Mouse (Mus musculus) heart, adult 18-20 months (tissue): ENCODE measurements at regions not wholly inside any gene's neighbourhood (a gene's known extent, or its start where the extent isn't known, plus 50 kb on each side); places are given as distances from the start of the nearest gene placed in this dataset.

Experiments used
- DNase-seq, 2 experiments: peaks; one replicate each; pipeline ENCODE4 v3.0.0; 2021 to 2022; ENCODE audit warnings: mixed read lengths in 1 of 2

DNA sequence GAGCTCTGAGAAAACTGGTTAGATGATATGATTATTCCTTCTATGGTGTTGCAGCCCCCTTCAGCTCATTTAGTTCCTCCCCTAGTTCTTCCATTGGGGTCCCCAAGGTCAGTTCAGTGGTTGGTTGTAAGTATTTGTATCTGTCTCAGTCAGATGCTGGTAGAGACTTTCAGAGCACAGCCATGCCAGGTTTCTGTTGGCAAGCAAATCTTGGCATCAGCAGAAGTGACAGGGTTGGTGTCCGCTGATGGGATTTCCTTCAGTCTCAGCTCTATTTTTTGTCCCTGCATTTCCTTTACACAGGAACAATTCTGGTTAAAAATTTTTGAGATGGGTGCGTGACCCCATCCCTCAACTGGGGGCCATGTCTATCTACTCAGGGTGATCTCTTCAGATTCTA, 55.3 kb upstream of the Spaca1 start:
- no peak for DNase-seq

DNA sequence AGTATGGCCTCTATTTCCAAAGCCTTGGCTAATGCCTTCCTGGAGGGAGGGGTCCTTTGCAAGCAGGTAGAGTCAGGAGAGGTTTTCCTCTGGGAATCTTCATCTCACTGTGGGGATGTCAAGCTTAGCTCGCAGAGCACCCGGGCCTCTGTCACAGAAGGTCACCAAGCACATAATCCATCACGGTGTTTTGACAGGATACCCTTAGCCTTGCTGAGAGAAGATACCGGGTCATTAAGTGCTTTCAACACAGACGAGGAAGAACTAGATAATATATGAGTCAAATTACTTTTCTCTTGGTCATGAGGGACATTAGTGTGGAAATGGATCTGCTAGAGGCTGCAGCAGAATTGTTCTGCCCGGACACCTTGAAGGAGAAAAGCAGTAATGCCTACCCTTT, 64.3 kb upstream of the Spaca1 start:
- no peak for DNase-seq

DNA sequence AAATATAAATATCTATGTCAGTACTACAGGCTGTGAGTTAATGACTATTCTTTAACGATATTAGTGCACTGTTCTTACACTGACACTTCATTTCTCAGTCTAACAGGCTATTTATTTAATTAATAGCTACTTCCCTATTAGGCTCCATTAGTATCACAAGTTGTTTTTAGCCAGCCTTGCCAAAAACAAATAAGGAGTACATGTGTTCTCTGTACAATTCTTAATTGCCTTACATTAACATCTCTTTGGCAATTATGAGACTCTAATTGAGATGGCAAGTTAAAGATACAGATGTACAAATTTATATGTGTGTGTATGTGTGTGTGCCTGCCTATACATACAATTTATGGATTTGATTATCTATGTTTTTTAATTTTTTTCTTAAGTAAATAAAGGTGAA, 67.1 kb upstream of the Spaca1 start:
- DNase-seq = no peak

DNA sequence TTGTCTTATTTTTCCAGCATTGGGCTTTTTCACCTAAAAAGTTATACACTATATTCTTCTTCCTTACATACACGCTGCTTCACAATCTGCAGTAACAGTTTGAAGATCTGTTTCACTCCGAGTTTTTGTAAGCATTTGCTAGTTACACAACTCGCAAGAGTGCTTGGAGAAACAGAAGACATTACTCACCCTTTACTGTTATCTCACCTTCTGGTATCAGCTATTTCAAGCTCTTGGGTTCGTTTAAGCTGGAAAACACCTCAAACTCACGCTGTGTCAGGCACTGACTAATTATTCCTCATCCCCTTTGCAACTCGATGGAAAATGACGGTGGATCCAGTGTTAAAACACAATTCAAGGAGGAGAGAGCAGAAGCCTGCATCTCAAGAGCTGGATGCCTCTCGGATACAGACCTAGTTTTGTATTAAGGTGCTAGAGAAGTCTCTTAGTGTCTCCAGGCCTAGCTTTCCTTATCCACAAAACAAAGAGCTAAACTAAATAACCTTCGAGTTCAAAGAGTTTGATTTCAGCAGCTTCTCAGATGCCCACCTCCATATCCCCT, 73.0 kb upstream of the Spaca1 start:
- no peak for DNase-seq

DNA sequence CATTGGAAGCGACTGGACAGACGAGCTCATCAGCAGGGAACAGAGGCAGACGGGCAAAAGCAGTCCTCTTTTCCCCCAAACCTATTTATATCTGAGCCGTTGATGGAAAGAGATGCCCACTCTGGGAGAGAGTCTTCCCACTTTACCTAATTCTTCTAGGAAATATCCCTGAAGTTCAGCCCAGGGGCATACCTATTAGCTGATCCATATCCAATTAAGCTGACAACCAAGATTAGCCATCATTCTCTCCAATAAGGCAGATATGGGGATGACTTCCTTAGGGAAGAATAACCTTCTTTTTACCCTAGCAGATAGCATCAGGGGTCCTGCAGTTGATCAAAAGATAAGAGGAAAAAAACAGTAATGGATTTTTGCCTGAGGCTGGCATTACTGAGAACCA, 78.2 kb upstream of the Spaca1 start:
- DNase-seq = no peak

DNA sequence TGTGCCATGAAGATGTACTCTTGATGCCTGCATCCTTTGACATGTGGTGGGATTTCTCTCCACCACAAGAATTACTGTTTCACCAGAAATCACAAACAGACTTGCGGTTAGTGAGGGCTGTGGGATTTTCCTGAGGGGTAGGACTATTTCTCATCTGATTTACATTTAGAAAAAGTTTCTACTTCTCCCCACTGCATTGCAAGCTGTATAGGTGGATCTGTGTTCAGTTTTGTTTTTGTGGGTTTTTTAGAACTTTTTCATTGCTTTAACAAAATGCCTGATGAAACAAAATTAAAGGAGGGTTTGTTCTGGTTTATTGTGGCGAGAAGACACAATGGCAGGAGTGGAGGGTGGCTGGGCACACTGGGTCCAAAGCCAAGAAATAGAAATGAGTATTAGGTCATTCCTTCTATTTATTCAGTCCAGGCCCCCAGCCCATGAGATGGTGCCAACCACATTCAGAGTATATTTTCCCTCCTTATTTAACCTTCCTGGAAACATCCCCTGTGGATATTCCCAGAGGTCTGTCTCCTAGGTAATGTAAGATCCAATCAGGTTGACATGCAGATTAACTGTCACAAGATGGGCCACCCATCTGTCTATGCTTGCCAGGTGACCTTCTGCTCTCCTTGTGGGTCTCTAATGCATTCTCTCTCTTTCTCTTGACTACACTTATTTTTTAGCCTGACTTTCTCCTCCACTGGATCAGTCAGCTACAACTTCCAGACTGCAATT, 96.3 kb upstream of the Spaca1 start:
- no peak for DNase-seq

DNA sequence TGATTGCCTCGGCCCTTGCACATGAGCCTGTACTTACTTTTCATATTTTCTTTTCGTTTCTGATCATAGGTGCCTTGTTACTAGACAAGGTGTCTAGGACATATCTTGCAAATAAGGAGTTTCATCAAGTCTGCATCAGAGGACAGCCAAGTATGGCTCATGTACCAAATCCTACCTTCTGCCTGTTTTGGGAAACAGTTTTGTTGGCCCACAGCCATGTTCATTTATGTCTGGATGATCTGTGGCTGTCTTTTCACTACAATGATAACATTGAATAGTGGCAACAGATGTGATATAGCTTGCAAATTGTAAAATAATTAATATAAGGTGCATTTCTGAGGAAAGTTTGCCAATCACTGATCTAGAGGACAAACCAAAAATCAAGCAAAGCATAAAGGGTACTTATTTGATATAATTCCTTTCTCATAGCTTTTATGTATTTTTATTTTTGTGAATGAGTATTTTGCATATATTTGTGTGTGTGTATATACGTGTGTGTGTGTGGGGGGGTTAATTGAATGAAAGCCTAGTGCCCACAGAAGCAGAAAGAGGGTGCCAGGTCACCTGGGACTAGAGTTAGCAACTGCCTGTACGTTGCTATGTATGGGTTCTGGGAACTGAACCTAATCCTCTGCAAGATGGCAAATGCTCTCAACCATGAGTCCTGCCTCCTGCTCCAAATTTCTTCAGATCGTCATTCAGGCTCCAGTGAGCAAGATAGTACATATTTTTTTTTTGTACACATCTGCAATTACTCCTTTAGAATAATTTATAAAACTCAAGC, 99.2 kb upstream of the Spaca1 start:
- no peak for DNase-seq

DNA sequence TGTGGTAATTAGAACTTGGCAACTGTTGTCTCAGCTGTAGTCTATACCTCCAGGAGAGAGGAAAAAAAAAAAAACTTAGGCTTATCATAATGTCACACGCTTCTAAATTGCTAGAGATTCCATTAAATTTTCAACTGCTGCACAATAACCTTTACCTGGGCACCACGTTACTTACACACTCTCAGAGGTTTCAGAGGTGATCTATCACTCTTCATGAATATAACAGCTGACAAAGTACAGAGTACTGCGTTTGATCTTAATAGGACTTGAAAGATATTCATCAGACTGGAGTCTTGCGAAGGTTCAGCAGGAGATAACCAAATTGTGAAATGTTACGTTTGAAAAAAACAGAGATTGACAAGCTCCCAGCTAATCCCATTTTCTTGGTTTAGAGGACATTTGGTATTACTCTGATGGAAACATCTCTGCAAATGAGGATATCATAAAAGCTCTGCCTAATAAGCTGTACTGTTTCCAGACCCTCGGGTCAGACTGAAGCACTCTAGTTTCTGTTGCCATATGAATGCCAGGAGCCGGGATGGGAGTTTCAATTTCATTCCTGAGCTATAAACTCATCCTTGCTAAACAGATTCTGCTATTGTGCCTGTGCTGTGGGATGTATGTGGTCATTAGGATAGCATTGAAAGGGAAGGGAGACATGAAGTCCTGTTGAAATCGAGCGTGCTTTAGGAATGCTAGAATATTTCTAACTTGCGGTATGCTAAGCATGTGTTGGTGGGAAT, 101.8 kb upstream of the Spaca1 start:
- DNase-seq = no peak

DNA sequence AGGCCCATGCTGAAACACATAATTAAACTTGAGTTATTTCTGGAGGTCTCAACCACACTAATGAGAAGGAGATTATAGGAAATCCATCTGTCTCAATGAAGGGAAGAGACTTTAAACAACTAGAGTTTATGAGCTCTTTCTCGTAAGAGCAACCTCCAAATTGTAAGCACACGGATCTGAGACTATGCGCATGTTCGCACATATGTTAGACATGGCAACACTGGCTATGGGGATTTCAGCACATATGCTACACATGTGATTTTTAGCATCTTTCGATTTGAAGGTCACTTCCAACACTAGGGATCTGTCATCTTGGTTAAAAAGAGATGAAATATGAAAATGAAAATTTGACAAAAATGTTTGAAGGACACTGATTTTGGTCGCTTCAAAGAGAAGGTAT, 105.5 kb upstream of the Spaca1 start:
- DNase-seq = no peak

DNA sequence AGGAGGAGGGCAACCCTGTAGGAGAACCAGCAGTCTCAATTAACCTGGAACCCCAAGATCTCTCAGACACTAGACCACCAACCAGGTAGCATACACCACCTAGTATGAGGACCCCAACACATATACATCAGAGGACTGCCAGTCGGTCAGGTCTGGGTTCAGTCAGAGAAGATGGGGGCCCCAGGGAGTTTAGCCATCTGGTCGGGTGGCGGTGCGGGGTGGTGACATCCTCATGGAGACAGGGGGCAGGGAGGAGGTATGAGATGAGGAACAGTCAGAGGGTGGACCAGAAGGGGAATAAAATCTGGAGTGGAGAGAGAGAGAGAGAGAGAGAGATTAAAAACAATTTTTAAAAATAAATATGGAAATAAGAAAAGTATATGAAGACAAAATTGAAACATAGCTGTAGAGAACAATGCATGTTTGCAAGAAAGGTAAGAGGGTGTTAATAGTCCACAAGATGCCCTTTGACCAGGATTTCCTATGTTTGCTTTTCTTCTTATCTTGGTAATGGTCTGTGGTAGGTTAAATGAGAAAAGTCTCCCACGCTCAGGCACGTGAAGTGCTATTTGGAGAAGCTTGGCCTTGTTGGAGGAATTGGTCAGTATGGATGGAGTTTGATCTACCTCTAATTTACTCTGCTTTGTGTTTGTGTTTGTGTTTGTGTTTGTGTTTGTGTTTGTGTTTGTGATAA, 108.0 kb upstream of the Spaca1 start:
- no peak for DNase-seq

DNA sequence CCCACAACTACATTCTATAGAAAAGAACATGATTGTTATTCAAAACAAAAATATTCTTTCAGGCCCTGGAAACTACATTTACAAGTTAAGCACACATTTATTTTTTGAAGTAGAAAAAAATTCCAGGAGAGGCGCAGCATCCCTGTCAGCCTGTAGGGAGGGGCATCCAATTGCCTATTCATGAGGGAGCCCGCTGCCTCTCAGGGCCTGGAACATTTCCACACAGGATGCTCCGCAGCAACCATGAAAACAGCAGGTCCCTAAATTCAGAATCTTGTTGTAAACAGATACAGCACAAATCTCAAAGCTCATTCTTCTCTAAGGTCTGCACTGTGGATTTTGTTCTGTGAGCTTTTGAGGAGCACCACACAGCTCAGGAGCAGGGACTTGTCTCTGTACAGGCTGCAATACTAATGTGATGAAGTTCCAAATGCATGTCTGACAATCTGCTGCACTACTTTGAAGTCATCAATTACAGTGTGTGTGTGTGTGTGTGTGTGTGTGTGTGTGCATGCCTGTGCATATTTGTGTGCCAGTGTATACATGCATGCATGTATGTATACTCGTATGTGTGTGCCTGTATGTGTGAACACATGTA, 121.4 kb upstream of the Spaca1 start:
- DNase-seq = no peak

DNA sequence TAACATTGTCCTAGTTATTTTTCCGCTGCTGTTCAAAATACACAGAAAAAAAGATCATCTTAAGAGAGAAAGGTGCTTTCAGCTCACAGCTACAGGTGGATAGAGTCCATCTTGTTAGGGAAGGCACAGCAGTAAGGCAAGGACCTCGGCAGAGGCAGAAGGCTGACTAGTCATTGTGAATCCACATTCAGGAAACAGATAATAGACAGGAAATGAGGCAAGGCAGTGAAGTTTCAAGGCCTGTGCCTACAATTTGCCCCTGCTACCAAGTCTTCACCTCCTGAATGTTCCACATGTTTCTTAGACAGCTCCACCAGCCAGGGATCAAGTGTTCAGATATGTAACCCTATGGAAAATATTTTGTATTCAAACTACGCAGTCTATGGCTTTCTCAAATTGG, 122.0 kb upstream of the Spaca1 start:
- no peak for DNase-seq

DNA sequence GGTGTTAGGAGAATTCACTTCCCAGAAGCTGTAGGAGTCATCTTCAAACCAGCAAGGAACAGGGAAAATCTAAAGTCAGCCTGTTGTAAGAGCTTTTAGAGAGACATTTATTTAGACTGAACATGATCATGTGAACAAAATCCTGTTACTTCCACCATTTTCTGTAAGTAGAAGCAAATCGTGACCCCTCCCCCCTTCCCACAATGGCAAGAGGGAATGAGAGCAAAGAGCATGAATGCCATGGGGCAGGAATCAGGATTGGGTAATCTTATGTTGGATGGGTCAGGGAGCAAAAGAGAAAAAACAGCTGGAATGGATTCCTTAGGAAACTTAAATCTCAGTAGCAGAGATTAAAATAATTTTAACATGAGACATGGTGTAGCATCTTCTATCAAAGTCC, 127.4 kb upstream of the Spaca1 start:
- peak in 1 of 2 experiments; percentile 1 for DNase-seq

DNA sequence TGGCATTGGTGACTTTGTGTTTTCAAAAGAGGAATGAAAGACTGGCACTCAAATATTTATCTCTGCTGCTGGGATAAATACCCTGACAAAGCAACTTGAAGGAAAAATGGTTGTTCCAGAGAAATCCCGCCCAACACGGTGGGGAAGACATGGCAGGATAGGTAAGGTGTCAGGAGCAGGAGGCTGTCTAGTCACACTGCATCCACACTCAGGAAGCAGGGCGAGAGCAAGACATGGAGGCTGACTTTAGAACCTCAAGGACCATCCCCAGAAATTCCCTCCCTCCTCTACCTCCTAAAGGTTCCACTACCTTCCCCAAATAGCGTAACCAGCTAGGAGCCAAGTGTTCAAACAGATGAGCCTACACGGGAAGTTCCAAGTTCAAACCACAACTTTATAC, 136.5 kb upstream of the Spaca1 start:
- DNase-seq = no peak

DNA sequence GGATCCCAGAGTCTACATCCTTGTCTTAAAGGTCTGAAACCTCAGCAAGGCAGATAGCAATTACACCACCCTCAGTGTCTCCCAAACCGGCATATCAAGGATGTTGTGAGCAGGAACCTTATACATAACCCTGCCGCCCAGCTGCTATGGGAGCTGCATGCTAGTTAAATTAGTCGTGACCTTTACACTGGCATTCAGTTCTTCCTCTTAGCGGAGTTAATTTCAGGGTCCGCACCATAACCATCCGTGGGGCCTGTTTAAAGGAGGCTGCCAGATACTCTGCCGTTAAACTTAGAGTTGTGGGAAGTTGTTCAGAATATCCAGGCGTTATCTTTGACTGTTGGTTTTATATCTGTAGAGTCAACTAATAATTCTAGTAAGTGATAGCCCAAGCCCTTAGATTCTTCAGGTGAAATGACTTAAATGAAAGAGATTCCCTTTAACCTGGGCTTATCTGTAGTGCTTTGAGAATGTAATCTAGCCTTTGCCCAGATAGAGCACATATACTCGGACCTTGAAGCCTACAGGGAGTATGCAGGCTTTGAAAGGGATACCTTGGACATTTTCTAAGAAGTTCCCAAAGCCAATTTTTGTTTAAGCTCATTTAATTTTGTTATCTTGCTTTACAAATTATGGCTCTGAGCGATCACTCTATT, 153.3 kb upstream of the Spaca1 start:
- no peak for DNase-seq

DNA sequence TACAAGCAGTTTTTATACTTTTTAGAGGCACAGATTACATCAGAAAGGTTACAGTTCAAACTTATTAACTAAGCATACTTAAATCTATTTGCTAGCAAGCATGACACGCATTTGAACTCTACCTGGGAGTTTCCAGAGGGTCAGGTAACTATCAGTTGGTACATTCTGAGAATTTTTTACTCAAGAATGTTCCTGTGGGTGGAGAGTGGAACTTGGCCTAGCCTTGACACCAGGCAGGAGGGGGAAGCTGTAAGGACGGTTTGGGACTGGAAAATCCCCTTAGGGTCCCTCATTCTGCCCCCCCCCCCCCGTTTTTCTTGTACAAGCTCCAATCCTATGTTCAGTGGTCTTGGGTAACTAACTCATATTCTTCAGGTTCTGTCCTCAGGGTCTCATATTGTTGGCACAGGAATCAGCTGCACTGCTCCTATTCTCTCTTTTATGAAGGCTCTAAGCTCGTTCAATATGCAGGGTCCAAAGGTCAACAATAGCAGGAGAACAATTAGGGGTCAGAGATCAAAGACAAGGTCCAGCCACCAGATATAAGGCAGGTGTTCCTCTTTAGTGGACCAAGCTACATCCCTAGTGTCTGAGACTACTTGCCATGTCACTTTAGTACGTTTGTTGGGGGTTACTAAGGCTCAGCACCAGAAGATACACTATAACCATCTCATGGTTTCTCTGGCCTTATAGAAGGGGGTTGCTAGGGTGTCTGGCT, 159.3 kb upstream of the Spaca1 start:
- no peak for DNase-seq

DNA sequence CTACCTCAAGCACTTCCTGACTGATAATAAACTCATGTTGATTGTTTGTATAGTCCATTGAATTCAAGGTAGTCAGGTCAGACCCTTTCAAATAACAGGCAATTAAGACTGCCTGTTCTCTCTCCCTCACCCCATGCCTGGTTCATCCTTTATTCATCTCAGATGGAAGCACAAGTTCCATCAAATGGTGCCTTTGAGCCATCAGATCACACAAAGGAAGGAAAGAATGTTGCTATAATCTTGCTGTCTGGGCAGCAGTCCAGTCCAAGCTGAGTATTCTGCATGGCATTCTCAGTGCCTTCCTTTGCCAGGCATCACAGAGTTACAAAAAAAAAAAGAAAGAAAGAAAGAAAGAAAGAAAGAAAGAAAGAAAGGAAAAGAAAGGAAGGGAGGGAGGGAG, 163.7 kb upstream of the Spaca1 start:
- no peak for DNase-seq

DNA sequence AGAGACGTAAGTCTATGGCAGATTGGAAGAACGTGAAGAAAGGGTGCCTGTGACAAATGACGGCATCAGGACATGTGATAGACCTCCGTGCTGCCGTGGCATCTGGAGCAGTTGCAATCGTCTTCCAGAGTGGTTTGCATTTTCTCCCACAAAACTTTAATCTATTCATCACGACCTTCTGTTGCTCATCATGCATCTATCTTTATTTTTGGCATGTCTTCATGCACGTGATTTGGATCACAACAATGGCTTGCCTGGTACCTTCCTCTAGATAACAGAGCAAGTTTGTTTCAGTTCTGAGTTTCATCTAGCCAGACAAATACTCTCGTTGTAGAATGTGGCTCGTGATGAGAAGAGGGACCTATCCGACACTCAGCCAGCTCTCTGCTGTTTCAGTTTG, 164.4 kb upstream of the Spaca1 start:
- no peak for DNase-seq

DNA sequence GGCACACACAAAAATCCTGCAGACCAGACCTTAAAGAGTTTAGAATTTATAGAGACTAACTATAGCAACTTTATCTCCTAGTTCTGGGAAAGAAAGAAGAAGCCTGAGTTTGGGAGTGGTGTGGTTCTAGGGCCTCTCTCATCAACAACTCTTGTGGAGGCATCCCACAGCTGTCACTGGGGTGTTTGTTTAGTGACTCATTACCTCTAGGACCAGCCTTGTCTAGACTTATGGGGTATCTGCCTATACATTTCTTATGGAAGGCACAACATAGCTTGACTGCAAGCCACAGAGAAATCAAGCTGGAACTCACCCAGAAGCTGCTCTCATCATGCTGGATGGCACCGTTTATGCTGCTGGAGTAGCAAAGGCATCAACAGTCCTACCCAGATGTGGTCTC, 171.9 kb upstream of the Spaca1 start:
- DNase-seq = no peak

DNA sequence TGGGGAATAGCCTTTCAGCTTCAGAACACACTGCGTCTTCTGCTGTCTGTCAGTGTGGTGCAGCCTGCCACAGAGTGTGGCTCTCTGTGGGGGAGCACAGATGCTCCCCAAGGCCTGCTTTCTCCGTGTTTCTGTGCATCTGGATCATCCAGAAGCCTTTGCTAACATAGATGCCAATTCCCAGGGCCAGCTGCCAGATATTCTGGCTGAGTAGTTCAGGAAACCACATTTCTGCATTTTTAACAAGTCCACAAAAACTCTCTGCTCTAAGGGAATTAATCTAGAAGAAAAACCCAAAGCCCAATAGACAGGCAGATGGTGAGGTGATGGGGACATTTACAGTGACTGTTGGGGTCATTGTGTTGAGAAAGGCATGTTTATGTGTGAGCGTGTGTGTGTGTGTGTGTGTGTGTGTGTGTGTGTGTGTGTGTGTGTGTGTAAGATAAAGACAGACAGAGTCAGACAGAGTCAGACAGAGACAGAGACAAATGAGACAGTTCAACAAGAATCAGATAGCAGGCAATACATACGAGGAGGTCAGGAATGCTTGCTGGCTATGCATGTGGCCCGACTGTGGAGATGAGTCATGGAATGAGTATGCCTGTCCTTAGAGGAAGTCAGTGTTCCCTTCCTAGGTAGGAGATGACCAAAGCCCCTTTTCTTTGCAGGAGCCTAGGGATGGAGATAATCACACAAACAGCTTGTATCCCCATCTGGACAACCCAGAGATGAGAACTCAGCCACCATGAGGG, 176.3 kb upstream of the Spaca1 start:
- peak in 1 of 2 experiments; percentile 7 for DNase-seq
